Mouse (Mus musculus) hindbrain, embryonic 10.5 days (tissue): ENCODE measurements at regions not wholly inside any gene's neighbourhood (a gene's known extent, or its start where the extent isn't known, plus 50 kb on each side); places are given as distances from the start of the nearest gene placed in this dataset.
"Not testable (repeated sequence)": the region's sequence is repeated elsewhere in the genome, so short reads cannot be mapped to it uniquely, and the experiment has no call there.

Experiments used
- DNase-seq: peaks from one replicate; pipeline ENCODE4 v3.0.0-alpha.2; 2017; ENCODE audit warnings: low spot score
- H3K27ac ChIP-seq: fragments of 300-500 bp; sonication (generic); 2 replicates; pipeline ENCODE4 v1.5.1; 2016; ENCODE audit warnings: mild to moderate bottlenecking, moderate library complexity
- H3K27me3 ChIP-seq: fragments of 300-500 bp; sonication (generic); 2 replicates; pipeline ENCODE4 v1.6.1; 2016; ENCODE audit warnings: mild to moderate bottlenecking; ENCODE audit not compliant: poor library complexity, insufficient read depth, severe bottlenecking
- H3K36me3 ChIP-seq: fragments of 300-500 bp; sonication (generic); 2 replicates; pipeline ENCODE4 v1.6.1; 2016; ENCODE audit warnings: mild to moderate bottlenecking, moderate library complexity
- H3K4me1 ChIP-seq: fragments of 300-500 bp; sonication (generic); replicated peaks from 2 replicates; pipeline ENCODE4 v1.6.1; 2016; ENCODE audit warnings: mild to moderate bottlenecking
- H3K4me3 ChIP-seq: fragments of 300-500 bp; sonication (generic); 2 replicates; pipeline ENCODE4 v1.5.1; 2016; ENCODE audit warnings: mild to moderate bottlenecking, moderate library complexity
- H3K9me3 ChIP-seq: fragments of 300-500 bp; sonication (generic); 2 replicates; pipeline ENCODE4 v1.6.1; 2016; ENCODE audit warnings: mild to moderate bottlenecking, moderate library complexity
- WGBS: fragments of 180-500 bp; shearing (Covaris S2); methylation state at CpG from one replicate; pipeline ENCODE4 v1.1.7; 2016; 5-methylcytosine and 5-hydroxymethylcytosine counted together

- Histone ChIP-seq H3K27ac (no peak overlapping the region), H3K27me3 (no peaks in the 10 kb centered on the region), H3K4me3 (no peak overlapping the region), H3K9me3 (no peaks in the 10 kb centered on the region), H3K36me3 (no peaks in the 10 kb centered on the region), H3K4me1 (no peaks in the 10 kb centered on the region)
- DNase-seq, result no peak
- 92% methylated on average over 1 of the region's 1 CpGs for WGBS
These were observed 146.0 kb upstream of the Pcsk5 start for GRCm38 (mm10) chr19:17983416-17983815.

DNA sequence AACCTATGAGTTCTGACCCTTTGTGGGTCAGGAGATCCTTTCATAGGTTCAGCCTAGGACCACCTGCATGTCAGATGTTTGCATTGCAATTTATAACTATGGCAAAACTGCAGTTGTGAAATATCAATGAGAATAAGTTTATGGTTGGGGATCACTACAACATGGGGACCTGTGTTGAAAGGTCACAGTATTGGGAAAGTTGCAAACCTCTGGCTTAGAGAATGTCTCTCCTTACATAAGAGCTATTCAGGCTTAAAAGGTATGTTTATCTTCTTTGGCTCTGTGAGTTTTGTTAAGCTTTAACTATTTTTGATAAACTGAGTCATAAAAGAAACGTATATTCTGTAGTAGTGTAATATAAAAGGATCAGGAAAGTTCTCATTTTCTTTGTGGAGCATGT, 128.1 kb upstream of the Pcsk5 start:
- Histone ChIP-seq H3K4me3 (no peak overlapping the region), H3K27ac (no peak overlapping the region), H3K36me3 (no peaks in the 10 kb centered on the region), H3K9me3 (no peaks in the 10 kb centered on the region), H3K4me1 (no peaks in the 10 kb centered on the region), H3K27me3 (no peaks in the 10 kb centered on the region)
- WGBS, result 79% methylated on average over 1 of the region's 1 CpGs
- DNase-seq, result no peak

DNA sequence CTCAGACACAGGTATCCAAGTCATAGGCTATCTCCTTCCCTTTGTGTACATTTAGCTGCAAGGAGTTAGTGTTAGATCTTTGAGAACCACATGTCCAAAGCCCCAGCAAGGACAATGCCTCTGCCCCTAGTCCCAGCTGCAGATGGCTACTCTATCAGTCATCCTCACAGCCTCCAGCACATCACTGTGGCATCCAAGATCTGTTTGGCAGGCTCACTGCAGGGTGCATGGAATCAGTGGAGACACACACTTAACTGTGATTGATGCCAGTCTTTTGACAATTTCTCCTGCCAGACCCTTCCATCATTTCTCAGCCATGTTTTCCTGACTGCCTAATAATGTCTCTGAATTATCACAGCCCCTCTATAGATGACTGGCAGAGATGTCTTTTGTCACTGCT, 121.0 kb upstream of the Pcsk5 start:
- Histone ChIP-seq H3K4me3 (no peak overlapping the region), H3K4me1 (no peaks in the 10 kb centered on the region), H3K27me3 (no peaks in the 10 kb centered on the region), H3K27ac (no peak overlapping the region), H3K9me3 (no peaks in the 10 kb centered on the region), H3K36me3 (no peaks in the 10 kb centered on the region)
- DNase-seq, result no peak

DNA sequence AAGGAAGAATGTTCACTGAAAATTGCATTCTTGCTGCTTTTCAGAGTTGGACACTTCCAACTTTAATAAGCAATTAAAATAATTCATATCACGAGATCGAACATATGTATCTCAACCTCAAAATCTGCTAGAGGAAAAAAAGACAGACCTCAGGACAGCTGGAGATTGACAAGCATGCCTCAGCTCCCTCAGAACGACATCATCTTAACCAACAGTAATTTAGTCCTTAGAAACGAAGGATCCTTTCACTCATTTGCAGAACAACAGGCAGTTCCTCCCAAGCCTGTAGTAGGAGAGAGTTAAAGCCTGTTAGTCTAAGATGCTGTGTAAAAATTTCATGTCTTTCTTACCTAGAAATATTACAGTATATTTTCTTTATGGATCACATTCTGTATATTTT, 95.2 kb upstream of the Pcsk5 start:
- Histone ChIP-seq H3K4me3 (no peak overlapping the region), H3K27me3 (no peaks in the 10 kb centered on the region), H3K36me3 (no peaks in the 10 kb centered on the region), H3K27ac (no peak overlapping the region), H3K4me1 (no peaks in the 10 kb centered on the region), H3K9me3 (no peaks in the 10 kb centered on the region)
- DNase-seq, result no peak
- 79% methylated on average over 4 of the region's 4 CpGs for WGBS

GRCm38 (mm10) chr19:17927121-17927520, 89.7 kb upstream of the Pcsk5 start:
- not testable (repeated sequence) for H3K4me3 ChIP-seq, DNase-seq, H3K4me1 ChIP-seq, H3K27me3 ChIP-seq, H3K27ac ChIP-seq, H3K36me3 ChIP-seq, H3K9me3 ChIP-seq
- 95% methylated on average over 8 of the region's 8 CpGs for WGBS

DNA sequence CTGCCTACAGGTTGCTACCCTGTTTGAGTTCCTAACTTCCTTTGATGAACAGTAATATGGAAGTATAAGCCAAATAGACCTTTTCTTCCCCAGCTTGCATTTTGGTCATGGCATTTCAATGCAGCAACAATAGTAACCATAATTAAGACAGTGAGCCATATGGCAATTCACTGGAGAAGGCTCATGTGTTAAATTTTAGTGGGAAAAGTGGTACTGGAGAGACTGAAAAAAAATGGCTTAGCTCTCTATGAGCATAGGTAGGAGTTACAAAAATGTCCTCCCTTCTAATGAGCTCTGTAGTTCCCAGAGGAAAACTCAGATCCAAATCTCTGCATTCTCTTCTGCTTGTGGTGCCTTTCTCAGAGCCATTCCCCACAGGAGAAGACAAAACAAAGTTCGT, 70.1 kb upstream of the Pcsk5 start:
- Histone ChIP-seq H3K27me3 (no peaks in the 10 kb centered on the region), H3K9me3 (0 out of 2 replicates have a peak, but pooled peaks cover 9% of the 10 kb centered on the region), H3K4me3 (no peak overlapping the region), H3K36me3 (no peaks in the 10 kb centered on the region), H3K27ac (no peak overlapping the region), H3K4me1 (no peaks in the 10 kb centered on the region)
- WGBS, result 89% methylated on average over 1 of the region's 1 CpGs
- DNase-seq, result no peak

DNA sequence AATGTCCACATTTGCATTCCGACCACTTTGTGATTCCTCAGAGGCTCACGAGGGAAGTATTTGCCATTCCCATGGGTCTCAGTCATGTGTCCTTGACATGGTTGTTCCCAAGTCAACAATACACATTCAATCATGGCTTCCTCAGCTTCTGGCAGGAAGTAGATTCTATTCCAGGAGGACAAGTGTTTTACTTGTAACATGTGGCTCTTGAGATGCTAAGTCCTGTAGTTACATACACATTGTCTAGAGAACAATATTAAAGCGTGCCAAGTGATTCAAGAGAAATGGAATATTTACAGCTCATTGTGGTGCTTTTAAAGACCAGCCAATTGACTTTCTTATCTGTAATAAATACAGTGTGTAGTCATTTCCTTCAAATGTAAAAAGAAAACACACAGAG, 66.7 kb upstream of the Pcsk5 start:
- Histone ChIP-seq H3K36me3 (no peaks in the 10 kb centered on the region), H3K27me3 (no peaks in the 10 kb centered on the region), H3K9me3 (0 out of 2 replicates have a peak, but pooled peaks cover 2% of the 10 kb centered on the region), H3K4me1 (no peaks in the 10 kb centered on the region), H3K4me3 (no peak overlapping the region), H3K27ac (no peak overlapping the region)
- no peak for DNase-seq
- WGBS, result 89% methylated on average over 3 of the region's 3 CpGs

DNA sequence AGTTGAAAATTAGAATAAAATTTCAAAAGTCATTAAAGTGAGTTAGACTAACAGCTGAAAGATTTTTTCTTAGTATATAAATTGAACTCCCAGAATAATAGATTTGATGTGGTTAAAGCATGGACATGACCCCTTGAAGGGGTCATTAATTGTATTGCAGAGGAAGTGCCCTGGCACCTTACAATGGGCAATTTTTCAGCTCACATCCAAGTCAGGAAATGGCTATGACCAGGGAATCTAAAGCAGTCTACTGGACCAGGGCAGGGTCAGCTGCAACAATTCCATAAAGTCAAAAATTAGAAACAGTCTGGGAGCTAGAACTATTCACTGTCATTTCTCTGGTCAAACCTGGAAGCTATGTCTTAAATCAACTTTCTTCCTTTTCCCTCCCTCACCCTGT, 55.2 kb upstream of the Pcsk5 start:
- H3K27ac ChIP-seq, result no peak overlapping the region
- H3K36me3 ChIP-seq, result no peaks in the 10 kb centered on the region
- H3K4me1 ChIP-seq, result no peaks in the 10 kb centered on the region
- H3K27me3 ChIP-seq, result no peaks in the 10 kb centered on the region
- H3K4me3 ChIP-seq, result no peak overlapping the region
- DNase-seq, result no peak
- H3K9me3 ChIP-seq, result no peaks in the 10 kb centered on the region
